Mouse (Mus musculus): ENCODE data around the gene Tmem163.

GRCm38 (mm10) chr1:127642976-127643769 lies 36.2 kb downstream of the Tmem163 start:
- TF ChIP-seq CTCF (IDR thresholded peaks at IDR 0.05; ENCODE audit: low read depth) = no peak
- no peak for TF ChIP-seq EP300 (IDR thresholded peaks at IDR 0.05; ENCODE audit: low read depth)
